Mouse (Mus musculus) limb, embryonic 12.5 days (tissue): Measurements from ENCODE around the gene P2rx3. TPM values are rescaled to one million over a fixed set of nuclear protein-coding genes. Genes with fewer than 3 reads are reported as not detected.

Experiments used
- ATAC-seq: fragments of 200-750 bp; cut with Nextera tagmentation; 2 replicates; pipeline ENCODE4 v1.8.0; 2017; ENCODE audit warnings: low read depth, moderate TSS enrichment; ENCODE audit not compliant: insufficient number of reproducible peaks, insufficient read depth, low FRiP score, low TSS enrichment
- H3K27ac ChIP-seq: fragments of 300-500 bp; sonication (generic); 2 replicates; pipeline ENCODE4 v1.5.1; 2016; ENCODE audit warnings: mild to moderate bottlenecking, moderate library complexity
- H3K27me3 ChIP-seq: fragments of 300-500 bp; sonication (generic); 2 replicates; pipeline ENCODE4 v1.6.1; 2016; ENCODE audit warnings: mild to moderate bottlenecking, moderate library complexity
- H3K36me3 ChIP-seq: fragments of 300-500 bp; sonication (generic); 2 replicates; pipeline ENCODE4 v1.6.1; 2016; ENCODE audit warnings: mild to moderate bottlenecking, moderate library complexity
- H3K4me1 ChIP-seq: fragments of 300-500 bp; sonication (generic); replicated peaks from 2 replicates; pipeline ENCODE4 v1.6.1; 2016
- H3K4me2 ChIP-seq: fragments of 300-500 bp; sonication (generic); 2 replicates; pipeline ENCODE4 v1.6.1; 2016; ENCODE audit warnings: mild to moderate bottlenecking, moderate library complexity
- H3K4me3 ChIP-seq: fragments of 300-500 bp; sonication (generic); replicated peaks from 2 replicates; pipeline ENCODE4 v1.5.1; 2016; ENCODE audit warnings: mild to moderate bottlenecking
- H3K9ac ChIP-seq: fragments of 300-500 bp; sonication (generic); replicated peaks from 2 replicates; pipeline ENCODE4 v1.6.1; 2016; ENCODE audit warnings: mild to moderate bottlenecking, moderate library complexity
- H3K9me3 ChIP-seq: fragments of 300-500 bp; sonication (generic); 2 replicates; pipeline ENCODE4 v1.6.1; 2016; ENCODE audit warnings: mild to moderate bottlenecking, moderate library complexity
- WGBS: fragments of 180-500 bp; shearing (Covaris S2); methylation state at CpG from one replicate; pipeline ENCODE4 v1.1.7; 2016; 5-methylcytosine and 5-hydroxymethylcytosine counted together
- polyA plus RNA-seq: library from polyadenylated mRNA; unstranded; fragments of >200 nt; fragmentation: Nextera tagmentation; extraction: Ambion mirVana; gene quantifications from 2 replicates; pipeline ENCODE4 v1.2.1, GENCODE M21; 2016

Gene P2rx3
- 1.4 and 2.2 TPM in 2 replicates for polyA plus RNA-seq

DNA sequence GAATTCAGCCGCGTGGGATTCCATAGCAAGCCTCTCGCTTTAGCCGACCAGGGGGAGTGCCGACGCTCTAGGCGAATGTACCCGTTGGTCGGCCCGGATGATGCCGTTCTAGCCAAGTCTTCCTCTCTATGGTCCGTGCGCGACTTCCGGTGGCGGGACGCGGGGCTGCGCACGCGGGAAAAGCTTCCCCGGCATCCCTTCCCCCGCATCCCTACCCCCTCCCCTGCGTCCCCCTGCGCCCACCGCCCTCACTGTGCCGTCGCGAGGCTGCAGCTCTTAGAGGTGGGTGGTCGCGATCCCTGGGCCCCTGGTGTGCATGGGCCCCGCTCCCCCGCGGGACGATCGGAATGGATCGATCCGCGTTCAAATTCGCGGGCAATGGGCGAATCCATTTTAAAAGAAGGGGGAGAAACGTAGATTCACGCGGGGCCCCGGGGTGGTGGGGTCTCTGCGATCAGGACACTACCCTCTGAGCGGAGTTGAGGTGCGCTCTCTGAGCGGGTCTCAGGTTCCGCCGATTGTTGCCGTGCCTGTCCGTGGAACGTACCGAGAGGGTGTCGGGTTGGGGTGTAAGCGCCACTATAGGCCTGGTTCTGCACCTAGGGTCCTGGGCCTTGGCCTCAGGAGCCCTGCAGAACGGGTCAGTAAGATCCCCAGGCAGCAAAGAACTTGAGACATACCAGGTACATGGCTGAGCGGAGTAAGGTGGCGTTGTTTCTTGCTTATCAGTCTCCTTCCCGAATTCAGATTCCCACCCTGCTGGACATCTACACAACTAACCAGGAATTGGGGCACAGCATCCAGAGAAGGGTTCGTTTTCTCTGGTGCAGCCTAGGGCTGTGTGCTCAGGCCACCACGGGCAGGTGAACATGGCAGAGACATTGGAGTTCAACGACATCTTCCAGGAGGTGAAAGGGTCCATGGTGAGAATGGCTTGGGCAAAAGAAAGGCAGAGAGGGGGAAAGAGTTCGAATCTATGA lies at the start of gene P2rx3, which contains the start of gene Ssrp1:
P2rx3 (minus strand) TSS at position 416 of the 980 bp plus-strand sequence.
Ssrp1 (plus strand) TSS at position 188 of the 980 bp plus-strand sequence.
- H3K4me2 ChIP-seq, result peak within 1 kb of the TSS; percentile 85
- 1% methylated on average over 66 of the region's 66 CpGs for WGBS
- H3K36me3 ChIP-seq, result peaks cover 38% of the 10 kb centered on the region
- H3K27me3 ChIP-seq, result no peaks in the 10 kb centered on the region
- H3K9me3 ChIP-seq, result no peaks in the 10 kb centered on the region
- peak within 1 kb of the TSS; percentile 89 for H3K9ac ChIP-seq
- H3K4me3 ChIP-seq, result peak within 1 kb of the TSS; percentile 80
- ATAC-seq, result peak; percentile 94
- peak within 1 kb of the TSS; percentile 92 for H3K27ac ChIP-seq
- peaks cover 16% of the 10 kb centered on the region for H3K4me1 ChIP-seq

DNA sequence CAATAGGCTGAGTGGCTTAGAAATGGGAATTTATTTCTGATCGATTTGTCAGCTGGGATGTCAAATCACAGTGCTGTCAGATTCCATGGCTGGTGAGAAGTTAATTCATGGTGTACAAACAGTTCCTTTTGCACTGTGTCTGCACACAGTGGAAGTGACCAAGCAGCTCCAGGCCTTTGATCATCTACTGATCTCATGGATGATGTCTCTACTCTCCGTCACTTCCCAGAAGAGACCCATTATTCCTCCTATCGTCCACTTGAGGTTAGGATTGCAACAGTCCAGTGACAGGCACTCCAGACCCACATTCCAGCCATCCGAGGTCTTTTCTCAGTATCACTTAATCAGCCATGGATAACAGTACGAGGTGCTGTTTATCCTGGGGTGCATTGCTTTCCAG lies 36.5 kb upstream of the P2rx3 start:
- Histone ChIP-seq H3K27me3 (no peaks in the 10 kb centered on the region), H3K9ac (no peak overlapping the region), H3K4me2 (no peak overlapping the region), H3K36me3 (peaks cover 52% of the 10 kb centered on the region), H3K9me3 (no peaks in the 10 kb centered on the region), H3K4me1 (no peaks in the 10 kb centered on the region), H3K4me3 (no peak overlapping the region), H3K27ac (no peak overlapping the region)
- no peak for ATAC-seq
- WGBS, result 90% methylated on average over 5 of the region's 5 CpGs

DNA sequence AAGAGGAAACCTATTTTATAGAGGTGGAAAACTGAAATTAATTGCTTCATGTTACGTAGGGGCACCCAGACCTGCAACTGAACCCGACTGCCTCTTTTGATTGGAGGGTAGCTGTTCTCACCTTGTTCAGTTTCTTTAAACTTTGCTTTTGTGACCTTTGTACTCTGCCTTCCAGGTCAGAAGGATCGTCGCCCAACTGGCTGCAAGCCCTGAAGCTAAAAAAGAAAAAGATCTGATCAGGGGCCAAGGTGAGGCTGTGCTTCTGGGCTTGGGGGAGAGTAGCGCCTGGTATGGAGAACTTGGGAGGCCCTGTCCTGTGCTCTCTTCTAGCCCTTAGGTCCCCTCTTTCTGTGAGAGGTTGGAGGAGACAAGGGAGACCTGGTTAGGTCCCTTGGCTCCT lies 34.7 kb upstream of the P2rx3 start:
- Histone ChIP-seq H3K4me1 (no peaks in the 10 kb centered on the region), H3K4me2 (no peak overlapping the region), H3K4me3 (no peak overlapping the region), H3K9me3 (no peaks in the 10 kb centered on the region), H3K27me3 (no peaks in the 10 kb centered on the region), H3K9ac (no peak overlapping the region), H3K36me3 (peaks cover 55% of the 10 kb centered on the region), H3K27ac (no peak overlapping the region)
- WGBS, result 87% methylated on average over 5 of the region's 5 CpGs
- no peak for ATAC-seq

DNA sequence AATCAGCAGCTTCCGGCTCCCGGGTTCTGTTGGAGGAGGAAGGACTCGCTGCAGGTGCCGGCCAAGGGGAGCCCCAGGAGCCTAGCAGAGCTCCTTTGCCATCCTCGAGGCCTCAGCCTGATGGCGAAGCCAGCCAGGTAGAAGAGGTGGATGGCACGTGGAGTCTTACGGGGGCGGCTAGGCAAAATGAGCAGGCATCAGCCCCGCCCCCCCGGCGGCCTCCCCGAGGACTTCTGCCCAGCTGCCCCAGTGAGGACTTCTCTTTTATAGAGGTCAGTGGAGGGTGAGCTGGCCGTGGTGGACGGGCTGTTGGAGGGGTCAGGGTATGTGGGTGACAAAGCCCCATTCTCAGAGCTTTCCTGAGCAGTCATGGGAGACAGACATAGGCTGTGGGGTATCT lies 32.8 kb upstream of the P2rx3 start:
- Histone ChIP-seq H3K9ac (no peak overlapping the region), H3K36me3 (peaks cover 67% of the 10 kb centered on the region), H3K27ac (0 out of 2 replicates have a peak overlapping the region, but pooled peaks have one; percentile 23), H3K4me2 (no peak overlapping the region), H3K9me3 (no peaks in the 10 kb centered on the region), H3K4me3 (no peak overlapping the region), H3K27me3 (no peaks in the 10 kb centered on the region), H3K4me1 (no peaks in the 10 kb centered on the region)
- ATAC-seq, result no peak
- WGBS, result 69% methylated on average over 15 of the region's 15 CpGs

DNA sequence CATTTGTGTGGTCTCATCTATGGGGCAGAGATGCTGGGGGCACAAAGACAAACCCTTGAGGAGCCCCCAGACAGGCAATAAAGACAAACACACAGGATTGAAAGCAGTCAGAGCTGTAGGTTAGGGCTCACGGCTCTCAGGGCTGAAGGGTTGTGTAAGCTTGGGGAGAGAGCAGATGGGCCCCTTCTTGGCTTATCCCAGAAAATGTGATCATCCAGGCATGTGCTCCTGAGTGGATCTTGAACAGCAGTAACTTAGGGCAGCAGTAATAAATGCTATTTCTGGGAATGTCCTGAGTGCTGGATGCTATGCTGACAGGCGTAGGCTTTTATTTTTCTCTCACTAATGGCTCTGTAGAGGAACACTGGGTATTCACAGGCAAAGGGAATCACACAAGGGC lies 31.4 kb upstream of the P2rx3 start:
- no peak for ATAC-seq
- H3K36me3 ChIP-seq, result peaks cover 68% of the 10 kb centered on the region
- no peaks in the 10 kb centered on the region for H3K27me3 ChIP-seq
- no peak overlapping the region for H3K4me3 ChIP-seq
- H3K9ac ChIP-seq, result no peak overlapping the region
- 0 out of 2 replicates have a peak, but pooled peaks cover 4% of the 10 kb centered on the region for H3K4me1 ChIP-seq
- H3K4me2 ChIP-seq, result no peak overlapping the region
- no peaks in the 10 kb centered on the region for H3K9me3 ChIP-seq
- H3K27ac ChIP-seq, result no peak overlapping the region
- WGBS, result 90% methylated on average over 2 of the region's 2 CpGs

DNA sequence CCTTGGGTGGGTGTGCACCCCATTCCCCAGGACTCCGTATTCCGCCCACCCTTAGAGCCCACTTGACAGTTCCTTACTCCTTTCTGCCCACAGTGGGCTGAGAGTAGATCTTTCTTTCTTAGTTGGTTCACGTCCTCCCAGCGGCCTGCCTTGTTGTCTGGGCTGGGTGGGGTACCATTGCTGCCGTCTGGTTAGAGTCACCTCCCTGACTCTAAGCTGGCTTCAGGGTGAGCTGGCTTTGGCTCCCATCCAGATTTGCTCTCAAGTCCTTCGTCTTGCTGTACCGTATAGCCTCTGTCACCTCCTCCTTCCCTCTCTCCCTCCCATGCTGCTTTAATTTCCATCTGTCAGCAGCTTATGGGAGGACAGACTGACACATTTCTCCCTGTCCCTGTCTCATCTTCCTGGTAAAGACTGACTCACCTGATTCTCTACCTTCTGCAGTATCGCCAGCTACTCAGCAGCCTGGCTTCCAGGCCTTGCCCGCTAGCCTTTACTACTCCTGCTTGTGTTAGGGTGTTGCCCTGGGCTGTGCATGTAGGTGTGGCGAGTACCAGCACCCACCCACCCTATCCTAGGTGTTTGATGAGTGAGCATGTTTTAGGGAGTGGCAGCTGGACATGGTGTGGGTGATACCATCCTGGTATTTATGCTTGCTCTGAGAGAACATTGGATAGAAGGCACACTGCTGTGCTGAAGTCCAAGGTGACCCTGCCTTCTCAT lies 30.8 kb upstream of the P2rx3 start:
- 87% methylated on average over 10 of the region's 10 CpGs for WGBS
- Histone ChIP-seq H3K27me3 (no peaks in the 10 kb centered on the region), H3K9ac (no peak overlapping the region), H3K4me3 (no peak overlapping the region), H3K4me2 (no peak overlapping the region), H3K9me3 (no peaks in the 10 kb centered on the region), H3K27ac (no peak overlapping the region), H3K4me1 (0 out of 2 replicates have a peak, but pooled peaks cover 4% of the 10 kb centered on the region), H3K36me3 (peaks cover 68% of the 10 kb centered on the region)
- no peak for ATAC-seq

DNA sequence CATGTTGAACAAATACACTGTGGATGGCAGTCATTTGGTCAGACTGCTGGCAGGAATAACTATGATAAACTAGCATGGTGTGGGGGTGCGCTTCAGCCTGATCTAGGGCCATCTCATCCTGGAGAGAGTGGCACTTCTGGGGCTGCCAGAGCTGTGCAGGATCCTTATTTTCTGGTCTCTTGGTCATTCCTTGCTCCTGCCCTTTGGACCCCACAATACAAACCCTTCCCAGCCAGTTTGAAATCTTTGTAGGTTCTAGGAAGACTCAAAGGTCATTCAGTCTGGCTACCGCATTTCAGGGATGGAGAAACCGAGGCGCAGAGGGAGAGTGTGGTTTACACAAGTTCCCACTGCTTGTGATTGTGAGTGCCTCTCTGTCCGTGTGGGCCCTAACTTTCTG lies 29.7 kb upstream of the P2rx3 start:
- 93% methylated on average over 5 of the region's 5 CpGs for WGBS

DNA sequence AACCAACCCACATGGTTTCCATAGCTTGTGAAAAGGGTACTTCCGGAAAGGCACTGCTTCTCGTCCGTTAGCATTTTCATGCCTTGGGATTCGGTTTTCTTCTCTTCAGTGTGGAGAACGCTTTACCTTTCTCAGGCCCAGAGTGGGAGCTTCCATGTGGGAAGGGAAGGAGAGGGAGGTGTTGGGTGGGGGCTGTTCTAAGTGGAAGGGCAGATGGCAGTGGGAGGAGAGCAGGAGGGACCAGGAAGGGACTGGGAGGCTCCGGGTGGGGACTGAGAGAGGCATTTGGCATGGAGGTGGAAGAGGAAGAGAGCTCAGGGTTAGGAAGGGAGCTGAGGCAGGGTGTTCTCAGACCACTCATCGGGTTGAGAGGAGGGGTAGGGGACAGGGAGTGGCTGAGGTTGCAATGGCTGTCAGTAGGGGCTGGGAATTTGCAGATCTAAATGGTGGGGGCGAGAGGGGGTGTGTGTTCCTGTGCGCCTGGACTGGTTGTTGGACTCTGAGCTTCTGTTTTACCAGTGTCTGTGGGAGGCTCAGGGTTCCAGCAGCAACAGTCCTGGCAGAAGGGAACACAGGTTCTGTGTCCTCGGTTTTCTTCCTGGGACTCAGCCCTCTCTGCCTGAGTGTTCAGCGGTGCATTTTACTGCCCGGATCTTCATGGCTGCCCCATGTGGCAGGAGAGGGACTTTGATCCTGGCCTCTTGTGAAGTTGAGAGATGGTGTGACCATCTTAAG lies 28.0 kb upstream of the P2rx3 start:
- no peak overlapping the region for H3K9ac ChIP-seq
- ATAC-seq, result no peak
- no peaks in the 10 kb centered on the region for H3K27me3 ChIP-seq
- H3K4me1 ChIP-seq, result peaks cover 15% of the 10 kb centered on the region
- H3K4me3 ChIP-seq, result no peak overlapping the region
- H3K9me3 ChIP-seq, result no peaks in the 10 kb centered on the region
- H3K36me3 ChIP-seq, result peaks cover 59% of the 10 kb centered on the region
- no peak overlapping the region for H3K4me2 ChIP-seq
- no peak overlapping the region for H3K27ac ChIP-seq
- 65% methylated on average over 12 of the region's 12 CpGs for WGBS

More for the DNA sequence above, 29.7 kb upstream of the P2rx3 start:
- no peak overlapping the region for H3K4me3 ChIP-seq
- no peak overlapping the region for H3K9ac ChIP-seq
- no peak overlapping the region for H3K27ac ChIP-seq
- H3K4me2 ChIP-seq, result no peak overlapping the region
- no peak for ATAC-seq
- H3K27me3 ChIP-seq, result no peaks in the 10 kb centered on the region
- peaks cover 68% of the 10 kb centered on the region for H3K36me3 ChIP-seq
- H3K9me3 ChIP-seq, result no peaks in the 10 kb centered on the region
- H3K4me1 ChIP-seq, result 0 out of 2 replicates have a peak, but pooled peaks cover 4% of the 10 kb centered on the region

DNA sequence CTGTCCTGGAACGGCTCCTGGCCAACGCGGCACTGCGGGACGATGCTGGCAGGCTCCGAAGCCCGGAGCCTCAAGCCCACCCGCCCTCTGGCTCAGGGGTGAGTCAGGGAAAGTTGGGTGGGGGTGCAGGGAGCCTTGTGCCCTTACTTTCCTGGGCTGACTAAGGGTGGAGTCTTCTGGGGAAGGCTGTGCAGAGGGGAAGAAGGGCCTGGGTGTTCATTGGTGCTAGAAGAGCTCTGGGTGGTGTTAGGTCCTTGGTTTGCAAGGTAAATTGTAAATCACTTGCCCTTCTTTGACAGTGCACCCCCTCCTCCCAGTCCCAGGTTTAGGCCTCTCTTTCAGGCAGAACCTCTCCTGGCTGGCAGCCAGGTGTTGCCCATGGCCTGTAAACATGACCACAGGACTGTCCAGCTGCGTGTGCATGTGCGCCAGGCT lies 23.9 kb upstream of the P2rx3 start:
- no peaks in the 10 kb centered on the region for H3K27me3 ChIP-seq
- H3K9ac ChIP-seq, result peak overlapping the region; percentile 65
- H3K4me3 ChIP-seq, result peak overlapping the region; percentile 43
- peaks cover 21% of the 10 kb centered on the region for H3K4me1 ChIP-seq
- peak overlapping the region; percentile 77 for H3K4me2 ChIP-seq
- H3K27ac ChIP-seq, result peak overlapping the region; percentile 87
- H3K36me3 ChIP-seq, result peaks cover 86% of the 10 kb centered on the region
- WGBS, result 14% methylated on average over 10 of the region's 10 CpGs
- no peaks in the 10 kb centered on the region; the same call in 1 of the 2 replicates for H3K9me3 ChIP-seq
- no peak; the same call in none of the 2 replicates for ATAC-seq

DNA sequence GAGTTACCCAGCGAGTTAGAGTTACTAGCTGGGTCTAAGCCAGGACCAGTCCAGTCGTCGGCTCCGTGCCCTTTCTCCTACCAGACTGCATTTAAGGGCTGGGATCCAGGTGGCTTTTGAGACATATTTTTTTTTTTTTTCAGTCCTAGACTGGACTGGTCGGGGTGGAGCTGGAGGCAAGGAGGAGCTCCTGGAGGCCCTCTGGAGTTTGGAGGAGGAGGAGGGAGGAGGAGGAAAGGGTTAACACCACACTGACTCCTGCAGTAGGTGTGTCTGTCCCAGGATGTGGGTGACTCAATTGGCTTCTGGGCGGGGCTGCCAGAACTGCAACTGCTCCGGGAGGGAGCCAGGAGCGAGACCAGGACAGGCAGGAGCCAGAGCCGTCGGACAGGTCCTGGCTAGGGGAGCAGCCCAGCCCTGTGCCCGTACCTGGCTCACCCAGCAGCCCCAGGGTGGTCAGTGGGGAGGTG lies 23.4 kb upstream of the P2rx3 start:
- 3% methylated on average over 11 of the region's 11 CpGs for WGBS
- Histone ChIP-seq H3K4me2 (peak overlapping the region; percentile 77), H3K4me1 (peaks cover 21% of the 10 kb centered on the region), H3K27me3 (no peaks in the 10 kb centered on the region), H3K9ac (peak overlapping the region; percentile 65), H3K27ac (peak overlapping the region; percentile 87), H3K4me3 (peak overlapping the region; percentile 43), H3K9me3 (no peaks in the 10 kb centered on the region; the same call in 1 of the 2 replicates), H3K36me3 (peaks cover 86% of the 10 kb centered on the region)
- peak; percentile 74 for ATAC-seq
